Mouse (Mus musculus) liver, embryonic 16.5 days (tissue): ENCODE results near the gene Lbr. TPM values are rescaled to one million over a fixed set of nuclear protein-coding genes. Genes with fewer than 3 reads are reported as not detected.
A peak's percentile ranks its signal among the peaks of the same experiment; 100 is the strongest.

Experiments used
- ATAC-seq: fragments of 200-750 bp; cut with Nextera tagmentation; 2 replicates; pipeline ENCODE4 v1.8.0; 2017; ENCODE audit warnings: low read depth, mild to moderate bottlenecking, moderate number of reproducible peaks, moderate library complexity
- H3K27ac ChIP-seq: fragments of 300-500 bp; sonication (generic); 2 replicates; pipeline ENCODE4 v1.5.1; 2014; ENCODE audit warnings: mild to moderate bottlenecking, low read length
- H3K27me3 ChIP-seq: fragments of 300-500 bp; sonication (generic); 2 replicates; pipeline ENCODE4 v1.6.1; 2014; ENCODE audit warnings: low read depth, low read length, mixed read lengths; ENCODE audit not compliant: control insufficient read depth, insufficient read depth
- H3K36me3 ChIP-seq: fragments of 300-500 bp; sonication (generic); 2 replicates; pipeline ENCODE4 v1.6.1; 2014; ENCODE audit warnings: mild to moderate bottlenecking; ENCODE audit not compliant: control insufficient read depth, insufficient read depth
- H3K4me1 ChIP-seq: fragments of 300-500 bp; sonication (generic); 2 replicates; pipeline ENCODE4 v1.6.1; 2014; ENCODE audit warnings: low read depth, low read length, mixed read lengths; ENCODE audit not compliant: control insufficient read depth
- H3K4me2 ChIP-seq: fragments of 300-500 bp; sonication (generic); 2 replicates; pipeline ENCODE4 v1.6.1; 2014; ENCODE audit warnings: low read depth, low read length, mixed read lengths
- H3K4me3 ChIP-seq: fragments of 300-500 bp; sonication (generic); 2 replicates; pipeline ENCODE4 v1.5.1; 2014; ENCODE audit warnings: low read depth, mild to moderate bottlenecking, low read length
- H3K9ac ChIP-seq: fragments of 300-500 bp; sonication (generic); 2 replicates; pipeline ENCODE4 v1.6.1; 2014; ENCODE audit warnings: low read depth, low read length
- H3K9me3 ChIP-seq: fragments of 300-500 bp; sonication (generic); replicated peaks from 2 replicates; pipeline ENCODE4 v1.6.1; 2016; ENCODE audit warnings: low read length; ENCODE audit not compliant: control insufficient read depth
- WGBS: fragments of 180-500 bp; shearing (Covaris S2); extraction: QIAGEN DNeasy Blood & Tissue Kit; methylation state at CpG from one replicate; pipeline ENCODE4 v1.1.7; 2014; ENCODE audit not compliant: insufficient replicate concordance; 5-methylcytosine and 5-hydroxymethylcytosine counted together
- polyA plus RNA-seq: library from polyadenylated mRNA; unstranded; fragments of >200 nt; fragmentation: Nextera tagmentation; extraction: Ambion mirVana; gene quantifications from 2 replicates; pipeline ENCODE4 v1.2.1, GENCODE M21; 2015

Gene Lbr
- polyA plus RNA-seq, 1 experiment from 2014 or later: 211 TPM

DNA sequence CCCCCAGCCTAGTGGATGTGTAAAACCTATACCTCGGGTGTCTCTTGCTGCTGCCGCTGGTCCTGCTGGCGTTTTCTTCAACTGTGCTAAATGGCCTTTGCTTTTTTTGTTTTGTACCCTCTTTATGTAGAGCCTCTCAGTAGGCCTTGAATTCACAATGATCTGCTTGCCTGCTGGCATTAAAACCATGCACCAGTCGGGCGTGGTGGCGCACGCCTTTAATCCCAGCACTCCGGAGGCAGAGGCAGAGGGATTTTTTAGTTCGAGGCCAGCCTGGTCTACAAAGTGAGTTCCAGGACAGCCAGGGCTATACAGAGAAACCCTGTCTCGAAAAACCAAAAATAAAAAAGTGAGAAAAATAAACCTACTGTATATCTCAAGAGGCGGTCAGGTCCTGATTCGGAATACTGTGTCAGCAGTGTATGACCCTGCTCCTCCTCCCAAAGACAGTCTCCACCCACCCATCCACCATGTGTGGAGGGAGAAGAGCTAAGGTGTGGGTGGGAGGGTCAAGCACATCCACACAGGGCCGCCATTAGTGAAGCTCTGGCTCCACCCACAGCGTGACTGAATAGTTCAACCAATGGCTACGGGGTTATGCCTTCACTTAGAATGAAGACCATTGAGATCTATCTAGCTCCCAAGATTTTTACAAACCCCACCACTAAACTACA lies 2.2 kb upstream of the Lbr start:
- Histone ChIP-seq H3K27ac (no peak overlapping the region), H3K9me3 (no peaks in the 10 kb centered on the region), H3K4me2 (no peak overlapping the region), H3K27me3 (no peaks in the 10 kb centered on the region), H3K36me3 (no peaks in the 10 kb centered on the region), H3K4me3 (no peak overlapping the region), H3K9ac (no peak overlapping the region), H3K4me1 (peaks cover 16% of the 10 kb centered on the region)
- ATAC-seq: no peak
- WGBS: 83% methylated on average over 15 of the region's 15 CpGs

GRCm38 (mm10) chr1:181841864-181842672 lies 778 bp downstream of the Lbr start:
- H3K4me3 ChIP-seq: peak overlapping the region; percentile 75
- H3K36me3 ChIP-seq: peaks cover 9% of the 10 kb centered on the region
- peak overlapping the region; percentile 97 for H3K9ac ChIP-seq
- H3K27ac ChIP-seq: peak overlapping the region; percentile 98
- ATAC-seq: peak; percentile 96
- peaks cover 31% of the 10 kb centered on the region for H3K4me1 ChIP-seq
- under 1% methylated on average over 100 of the region's 113 CpGs for WGBS
- no peaks in the 10 kb centered on the region for H3K27me3 ChIP-seq
- H3K4me2 ChIP-seq: peak overlapping the region; percentile 83
- no peaks in the 10 kb centered on the region for H3K9me3 ChIP-seq

DNA sequence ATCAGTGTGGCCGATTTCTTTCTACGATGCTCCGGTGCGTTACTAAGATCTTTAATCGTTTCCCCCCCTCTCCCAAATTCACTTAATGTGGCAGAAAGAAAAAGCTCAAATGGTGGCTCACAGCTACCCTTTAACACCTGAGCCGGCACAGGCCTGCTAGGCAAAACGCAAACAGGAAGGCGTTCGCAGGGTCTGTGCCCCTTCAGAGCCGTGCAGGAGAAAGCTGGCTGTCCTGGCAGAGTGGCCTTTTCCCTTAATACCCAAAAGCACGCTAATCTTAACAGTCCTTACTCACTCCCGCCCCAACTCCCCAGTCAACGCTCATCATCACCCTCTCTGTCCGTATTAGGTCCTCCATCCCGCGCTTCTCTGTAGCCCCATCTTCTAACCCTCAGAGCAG lies 1.4 kb downstream of the Lbr start:
- H3K4me3 ChIP-seq: peak overlapping the region; percentile 75
- H3K27me3 ChIP-seq: no peaks in the 10 kb centered on the region
- WGBS: under 1% methylated on average over 16 of the region's 16 CpGs
- no peaks in the 10 kb centered on the region for H3K9me3 ChIP-seq
- no peak for ATAC-seq
- peak overlapping the region; percentile 95 for H3K27ac ChIP-seq
- peak overlapping the region; percentile 76 for H3K4me2 ChIP-seq
- H3K9ac ChIP-seq: peak overlapping the region; percentile 97
- H3K4me1 ChIP-seq: peaks cover 31% of the 10 kb centered on the region
- H3K36me3 ChIP-seq: peaks cover 16% of the 10 kb centered on the region

GRCm38 (mm10) chr1:181839746-181840366 lies 3.0 kb downstream of the Lbr start:
- Histone ChIP-seq H3K36me3 (peaks cover 30% of the 10 kb centered on the region), H3K4me1 (peaks cover 31% of the 10 kb centered on the region), H3K4me2 (peak overlapping the region; percentile 76), H3K4me3 (peak overlapping the region; percentile 75), H3K27ac (peak overlapping the region; percentile 15; the same call in 1 of the 2 replicates), H3K9me3 (no peaks in the 10 kb centered on the region), H3K27me3 (no peaks in the 10 kb centered on the region), H3K9ac (peak overlapping the region; percentile 97)
- WGBS: 10% methylated on average over 6 of the region's 6 CpGs
- ATAC-seq: no peak

DNA sequence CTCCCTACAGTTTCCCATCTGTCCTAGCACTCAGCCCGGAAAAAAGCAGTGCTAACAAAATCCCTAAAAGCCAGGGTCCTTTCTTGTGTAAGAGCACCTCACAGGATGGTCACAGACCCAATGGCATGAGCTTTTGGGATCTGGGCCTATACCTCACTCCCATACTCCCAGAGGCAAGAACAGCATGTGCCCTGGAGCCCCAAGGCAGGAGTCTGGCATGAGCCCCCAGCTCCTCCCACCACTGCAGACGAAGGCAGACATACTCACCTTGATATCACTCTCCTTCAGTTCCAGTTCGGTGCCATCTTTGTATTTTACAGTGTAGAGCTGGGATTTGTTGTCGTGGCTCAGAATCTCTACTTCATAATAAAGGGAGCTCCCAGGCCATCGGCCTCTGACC lies 4.7 kb downstream of the Lbr start:
- Histone ChIP-seq H3K4me1 (peaks cover 24% of the 10 kb centered on the region), H3K9ac (no peak overlapping the region), H3K4me3 (no peak overlapping the region), H3K9me3 (no peaks in the 10 kb centered on the region), H3K4me2 (no peak overlapping the region), H3K27me3 (no peaks in the 10 kb centered on the region), H3K36me3 (peaks cover 47% of the 10 kb centered on the region), H3K27ac (no peak overlapping the region)
- 78% methylated on average over 5 of the region's 5 CpGs for WGBS
- ATAC-seq: no peak

- Histone ChIP-seq H3K27me3 (no peaks in the 10 kb centered on the region), H3K4me1 (peaks cover 3% of the 10 kb centered on the region; the same call in 1 of the 2 replicates), H3K4me2 (no peak overlapping the region), H3K9ac (no peak overlapping the region), H3K9me3 (no peaks in the 10 kb centered on the region), H3K4me3 (no peak overlapping the region), H3K27ac (no peak overlapping the region), H3K36me3 (peaks cover 86% of the 10 kb centered on the region)
- 84% methylated on average over 6 of the region's 6 CpGs for WGBS
- ATAC-seq: no peak
Observed at GRCm38 (mm10) chr1:181833143-181833542, 9.7 kb downstream of the Lbr start.

GRCm38 (mm10) chr1:181832720-181833119 lies 10.1 kb downstream of the Lbr start:
- no peaks in the 10 kb centered on the region for H3K4me1 ChIP-seq
- no peaks in the 10 kb centered on the region for H3K9me3 ChIP-seq
- peaks cover 86% of the 10 kb centered on the region for H3K36me3 ChIP-seq
- no peak overlapping the region for H3K4me2 ChIP-seq
- ATAC-seq: no peak
- no peak overlapping the region for H3K4me3 ChIP-seq
- H3K9ac ChIP-seq: no peak overlapping the region
- H3K27ac ChIP-seq: no peak overlapping the region
- WGBS: 93% methylated on average over 5 of the region's 5 CpGs
- H3K27me3 ChIP-seq: no peaks in the 10 kb centered on the region

GRCm38 (mm10) chr1:181828365-181828764 lies 14.5 kb downstream of the Lbr start:
- H3K27me3 ChIP-seq: no peaks in the 10 kb centered on the region
- no peak overlapping the region for H3K27ac ChIP-seq
- 84% methylated on average over 5 of the region's 5 CpGs for WGBS
- peaks cover 91% of the 10 kb centered on the region for H3K36me3 ChIP-seq
- peak; percentile 15; the same call in 1 of the 2 replicates for ATAC-seq
- no peak overlapping the region for H3K9ac ChIP-seq
- no peak overlapping the region for H3K4me2 ChIP-seq
- no peaks in the 10 kb centered on the region for H3K9me3 ChIP-seq
- no peak overlapping the region for H3K4me3 ChIP-seq
- no peaks in the 10 kb centered on the region for H3K4me1 ChIP-seq

DNA sequence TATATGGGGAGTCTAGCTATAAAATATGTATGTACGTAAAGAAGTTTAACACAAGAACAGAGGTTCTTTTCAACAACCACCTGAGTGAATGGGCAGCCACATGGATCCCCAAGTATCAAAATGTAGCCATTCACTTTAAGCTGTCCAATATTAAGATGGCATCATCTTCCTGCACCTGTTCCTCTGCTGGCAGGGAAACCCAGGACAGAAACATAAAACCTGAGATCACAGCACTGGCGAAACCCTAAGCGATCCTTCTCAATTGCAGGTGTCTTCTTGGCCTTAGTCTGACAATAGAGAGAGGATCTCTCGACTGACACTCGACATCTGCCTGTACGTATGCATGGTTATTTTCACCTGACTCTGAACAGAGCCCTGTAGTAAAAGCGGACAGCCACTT lies 16.1 kb downstream of the Lbr start:
- Histone ChIP-seq H3K27me3 (no peaks in the 10 kb centered on the region), H3K4me3 (no peak overlapping the region), H3K36me3 (peaks cover 90% of the 10 kb centered on the region), H3K9me3 (no peaks in the 10 kb centered on the region), H3K27ac (no peak overlapping the region), H3K9ac (no peak overlapping the region), H3K4me2 (no peak overlapping the region), H3K4me1 (no peaks in the 10 kb centered on the region)
- 95% methylated on average over 7 of the region's 7 CpGs for WGBS
- ATAC-seq: no peak
